Mouse (Mus musculus) forebrain, embryonic 11.5 days (tissue): ENCODE measurements around the gene Myh2. TPM values are rescaled to one million over a fixed set of nuclear protein-coding genes. Genes with fewer than 3 reads are reported as not detected.

Experiments used
- ATAC-seq: fragments of 200-750 bp; cut with Nextera tagmentation; replicated peaks from 2 replicates; pipeline ENCODE4 v1.8.0; 2017; ENCODE audit warnings: moderate TSS enrichment; ENCODE audit not compliant: low FRiP score
- DNase-seq: peaks from one replicate; pipeline ENCODE4 v3.0.0-alpha.2; 2017; ENCODE audit warnings: low spot score
- H3K27ac ChIP-seq: fragments of 300-500 bp; sonication (generic); 2 replicates; pipeline ENCODE4 v1.5.1; 2014; ENCODE audit warnings: low read depth, low read length
- H3K27me3 ChIP-seq: fragments of 300-500 bp; sonication (generic); 2 replicates; pipeline ENCODE4 v1.6.1; 2014; ENCODE audit warnings: mild to moderate bottlenecking, low read length, mixed read lengths; ENCODE audit not compliant: control insufficient read depth, insufficient read depth
- H3K36me3 ChIP-seq: fragments of 300-500 bp; sonication (generic); 2 replicates; pipeline ENCODE4 v1.6.1; 2014; ENCODE audit warnings: mild to moderate bottlenecking, low read length, moderate library complexity, mixed read lengths; ENCODE audit not compliant: control insufficient read depth, insufficient read depth
- H3K4me1 ChIP-seq: fragments of 300-500 bp; sonication (generic); replicated peaks from 2 replicates; pipeline ENCODE4 v1.6.1; 2014; ENCODE audit warnings: low read length, mixed read lengths; ENCODE audit not compliant: control insufficient read depth, insufficient read depth
- H3K4me2 ChIP-seq: fragments of 300-500 bp; sonication (generic); 2 replicates; pipeline ENCODE4 v1.6.1; 2014; ENCODE audit warnings: low read depth, mild to moderate bottlenecking, low read length, moderate library complexity, mixed read lengths; ENCODE audit not compliant: severe bottlenecking
- H3K4me3 ChIP-seq: fragments of 300-500 bp; sonication (generic); 2 replicates; pipeline ENCODE4 v1.5.1; 2014; ENCODE audit warnings: low read depth, low read length
- H3K9ac ChIP-seq: fragments of 300-500 bp; sonication (generic); 2 replicates; pipeline ENCODE4 v1.6.1; 2014; ENCODE audit warnings: low read length
- H3K9me3 ChIP-seq: fragments of 300-500 bp; sonication (generic); 2 replicates; pipeline ENCODE4 v1.6.1; 2016; ENCODE audit warnings: low read length, mixed read lengths; ENCODE audit not compliant: control insufficient read depth
- WGBS: fragments of 180-500 bp; shearing (Covaris S2); extraction: QIAGEN DNeasy Blood & Tissue Kit; methylation state at CpG from one replicate; pipeline ENCODE4 v1.1.7; 2014; 5-methylcytosine and 5-hydroxymethylcytosine counted together
- polyA plus RNA-seq: library from polyadenylated mRNA; unstranded; fragments of >200 nt; fragmentation: Nextera tagmentation; extraction: Ambion mirVana; gene quantifications from 2 replicates; pipeline ENCODE4 v1.2.1, GENCODE M21; 2014

Myh2 gene
- polyA plus RNA-seq, 1 experiment from 2014 or later = not detected

DNA sequence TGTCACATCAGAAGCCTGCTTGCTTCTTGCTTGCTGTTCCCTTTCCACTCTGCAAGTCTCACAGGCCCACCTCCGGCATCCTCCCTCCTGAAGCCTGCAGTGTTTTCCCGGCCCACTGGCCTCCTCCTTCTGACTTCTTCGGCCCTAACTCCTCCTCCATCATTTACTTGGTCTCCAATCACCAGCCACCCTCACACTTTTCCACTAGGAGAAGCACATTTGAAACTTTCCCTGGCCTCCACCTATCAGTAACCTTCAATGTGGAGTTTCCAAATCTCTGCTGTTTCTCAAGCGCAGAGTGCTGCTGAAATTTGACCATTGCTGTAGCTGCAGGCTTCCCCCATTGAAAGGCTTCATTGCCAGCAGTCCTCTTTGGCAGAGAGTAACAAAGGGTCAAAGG, 28.8 kb upstream of the Myh2 start:
- H3K27ac ChIP-seq = no peak overlapping the region
- no peaks in the 10 kb centered on the region for H3K4me1 ChIP-seq
- DNase-seq (no peak), ATAC-seq (no peak)
- 51% methylated on average over 4 of the region's 4 CpGs for WGBS
- H3K9ac ChIP-seq = no peak overlapping the region
- H3K4me3 ChIP-seq = no peak overlapping the region
- H3K9me3 ChIP-seq = no peaks in the 10 kb centered on the region
- H3K36me3 ChIP-seq = no peaks in the 10 kb centered on the region
- H3K4me2 ChIP-seq = no peak overlapping the region
- H3K27me3 ChIP-seq = no peaks in the 10 kb centered on the region

DNA sequence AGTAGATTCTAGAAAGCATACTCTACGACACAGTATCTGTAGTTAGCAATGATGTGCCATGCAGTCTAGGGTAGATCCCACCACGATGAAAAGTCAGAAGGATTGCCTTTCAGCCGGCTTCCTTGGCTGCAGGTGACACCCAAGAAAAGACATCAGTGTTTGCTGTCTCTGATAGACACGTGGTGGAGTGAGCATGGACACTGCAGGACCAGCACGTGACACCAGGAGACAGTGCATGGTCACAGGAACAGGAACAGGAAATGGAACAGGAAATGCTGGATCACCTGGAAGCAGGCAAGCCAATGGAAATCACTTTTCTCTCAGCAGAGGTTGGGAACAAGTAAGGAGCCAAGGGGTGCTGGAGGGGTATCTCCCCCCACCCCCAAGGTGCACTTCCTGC, 27.8 kb upstream of the Myh2 start:
- H3K36me3 ChIP-seq = no peaks in the 10 kb centered on the region
- H3K4me1 ChIP-seq = no peaks in the 10 kb centered on the region
- DNase-seq (no peak), ATAC-seq (no peak)
- H3K27me3 ChIP-seq = no peaks in the 10 kb centered on the region
- H3K4me3 ChIP-seq = no peak overlapping the region
- 81% methylated on average over 5 of the region's 5 CpGs for WGBS
- no peak overlapping the region for H3K9ac ChIP-seq
- no peak overlapping the region for H3K4me2 ChIP-seq
- H3K9me3 ChIP-seq = no peaks in the 10 kb centered on the region
- H3K27ac ChIP-seq = no peak overlapping the region

DNA sequence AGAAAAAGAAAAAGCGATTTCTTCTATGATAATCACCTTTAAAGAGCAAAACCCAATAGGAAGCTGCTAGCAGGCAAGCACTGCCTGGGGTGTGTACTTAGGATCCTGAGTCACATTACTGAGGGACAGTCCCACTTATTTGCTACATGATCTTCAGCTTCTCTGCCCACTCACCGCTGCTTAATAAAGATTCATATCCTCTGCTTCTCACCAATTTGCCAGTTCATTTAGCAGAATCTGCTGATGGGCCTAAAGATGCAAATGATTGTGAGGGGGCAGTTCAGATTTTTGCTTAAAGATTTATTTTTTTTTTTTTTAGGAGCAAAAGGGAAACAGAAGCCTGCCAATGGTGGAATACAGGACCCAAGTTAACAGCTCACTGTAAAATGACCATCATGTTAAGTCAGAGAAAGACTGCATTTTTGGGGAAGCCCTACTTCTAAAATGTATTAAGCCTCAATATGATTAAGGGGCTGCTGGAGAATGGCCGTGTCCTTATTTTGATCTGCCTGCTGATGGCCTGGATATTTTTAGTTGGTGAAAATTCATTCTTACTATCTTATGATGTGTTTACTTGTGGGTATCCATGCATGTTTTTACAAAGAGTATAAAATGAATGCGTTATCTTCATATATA, 26.8 kb upstream of the Myh2 start:
- ATAC-seq (no peak), DNase-seq (no peak)
- no peaks in the 10 kb centered on the region for H3K9me3 ChIP-seq
- H3K27ac ChIP-seq = no peak overlapping the region
- no peaks in the 10 kb centered on the region for H3K27me3 ChIP-seq
- no peaks in the 10 kb centered on the region for H3K4me1 ChIP-seq
- H3K9ac ChIP-seq = no peak overlapping the region
- H3K36me3 ChIP-seq = no peaks in the 10 kb centered on the region
- H3K4me2 ChIP-seq = no peak overlapping the region
- 89% methylated on average over 4 of the region's 4 CpGs for whole genome bisulfite sequencing
- H3K4me3 ChIP-seq = no peak overlapping the region

DNA sequence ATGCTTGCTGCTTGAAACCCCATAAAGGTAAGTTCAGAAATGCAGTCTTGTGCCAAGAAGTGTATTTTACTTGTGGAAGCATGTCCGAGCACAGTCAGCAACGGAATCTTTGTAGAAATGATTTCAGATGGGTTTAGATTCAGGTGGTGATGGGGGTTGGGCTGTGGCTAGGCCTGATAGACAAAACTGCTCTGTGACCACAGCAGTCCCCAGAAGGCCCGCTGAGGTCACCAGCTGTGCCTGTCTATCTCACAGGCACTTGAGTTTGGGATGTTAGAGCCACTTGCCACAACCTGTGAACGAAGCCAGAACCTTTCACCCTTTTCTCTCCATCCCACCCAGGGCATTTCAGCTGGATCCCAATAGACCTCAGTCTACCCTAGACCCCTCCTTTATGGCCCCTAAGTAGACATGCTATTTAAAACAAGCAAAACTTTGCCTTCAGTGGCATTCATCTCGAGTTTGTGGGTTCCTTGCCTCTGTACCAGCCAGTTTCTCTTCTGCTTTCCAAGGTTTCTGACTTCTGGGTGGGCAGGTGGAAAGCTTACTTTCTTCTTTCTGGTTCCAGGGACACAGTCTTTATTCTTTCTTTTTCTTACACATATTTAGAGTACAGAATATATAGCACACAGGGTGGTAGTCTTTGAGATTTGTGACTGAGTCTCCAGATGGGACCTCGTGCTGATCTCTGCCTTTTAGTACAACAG, 26.1 kb upstream of the Myh2 start:
- Histone ChIP-seq H3K27ac (no peak overlapping the region), H3K27me3 (no peaks in the 10 kb centered on the region), H3K36me3 (no peaks in the 10 kb centered on the region), H3K4me2 (no peak overlapping the region), H3K4me3 (no peak overlapping the region), H3K9me3 (no peaks in the 10 kb centered on the region), H3K9ac (no peak overlapping the region), H3K4me1 (no peaks in the 10 kb centered on the region)
- no peak for ATAC-seq
- no peak for DNase-seq
- 71% methylated on average over 6 of the region's 6 CpGs for WGBS

DNA sequence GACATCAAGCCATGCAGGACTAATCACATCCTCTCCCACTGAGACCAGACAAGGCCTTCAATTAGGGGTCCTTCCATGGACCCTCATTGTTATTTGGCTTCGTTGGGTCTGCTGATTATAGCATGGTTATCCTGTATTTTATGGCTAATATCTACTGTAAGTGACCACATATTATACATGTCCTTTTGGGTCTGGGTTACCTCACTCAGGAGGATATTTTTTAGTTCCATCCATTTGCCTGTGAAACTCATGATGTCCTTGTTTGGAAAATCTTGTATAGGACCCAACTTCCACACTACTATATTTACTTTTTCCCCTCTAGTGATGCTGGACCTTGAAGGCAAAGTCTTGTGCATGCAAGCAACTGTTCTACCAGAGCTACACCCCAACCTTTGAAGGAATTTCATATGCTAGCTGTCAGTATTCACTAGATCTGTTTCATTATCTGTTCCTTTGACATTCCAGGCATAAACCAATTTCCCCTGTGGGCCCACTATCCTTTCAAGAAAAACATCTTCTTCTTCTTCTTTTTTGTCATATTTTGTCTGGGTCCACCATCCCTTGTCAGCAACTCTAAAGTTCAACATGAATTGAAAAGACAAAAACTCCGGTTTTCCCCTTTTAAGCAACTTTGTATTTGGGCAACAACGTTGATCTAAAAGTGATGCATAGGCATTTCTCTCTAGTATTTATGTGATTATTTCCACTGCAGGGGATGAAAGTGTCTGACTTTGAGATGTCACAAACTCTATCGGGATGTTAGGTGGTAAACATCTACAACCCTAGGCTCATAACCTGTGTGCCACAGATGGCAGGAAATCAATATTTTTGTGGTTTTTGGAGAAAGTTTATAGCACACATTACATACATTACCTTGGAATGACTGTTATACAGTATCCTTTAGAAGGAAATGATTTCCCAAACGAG, 25.1 kb upstream of the Myh2 start:
- H3K36me3 ChIP-seq = no peaks in the 10 kb centered on the region
- no peaks in the 10 kb centered on the region for H3K27me3 ChIP-seq
- ATAC-seq (no peak), DNase-seq (no peak)
- H3K9me3 ChIP-seq = no peaks in the 10 kb centered on the region
- H3K4me3 ChIP-seq = no peak overlapping the region
- no peak overlapping the region for H3K9ac ChIP-seq
- H3K4me2 ChIP-seq = no peak overlapping the region
- H3K27ac ChIP-seq = no peak overlapping the region
- WGBS = 85% methylated on average over 5 of the region's 5 CpGs
- no peaks in the 10 kb centered on the region for H3K4me1 ChIP-seq

DNA sequence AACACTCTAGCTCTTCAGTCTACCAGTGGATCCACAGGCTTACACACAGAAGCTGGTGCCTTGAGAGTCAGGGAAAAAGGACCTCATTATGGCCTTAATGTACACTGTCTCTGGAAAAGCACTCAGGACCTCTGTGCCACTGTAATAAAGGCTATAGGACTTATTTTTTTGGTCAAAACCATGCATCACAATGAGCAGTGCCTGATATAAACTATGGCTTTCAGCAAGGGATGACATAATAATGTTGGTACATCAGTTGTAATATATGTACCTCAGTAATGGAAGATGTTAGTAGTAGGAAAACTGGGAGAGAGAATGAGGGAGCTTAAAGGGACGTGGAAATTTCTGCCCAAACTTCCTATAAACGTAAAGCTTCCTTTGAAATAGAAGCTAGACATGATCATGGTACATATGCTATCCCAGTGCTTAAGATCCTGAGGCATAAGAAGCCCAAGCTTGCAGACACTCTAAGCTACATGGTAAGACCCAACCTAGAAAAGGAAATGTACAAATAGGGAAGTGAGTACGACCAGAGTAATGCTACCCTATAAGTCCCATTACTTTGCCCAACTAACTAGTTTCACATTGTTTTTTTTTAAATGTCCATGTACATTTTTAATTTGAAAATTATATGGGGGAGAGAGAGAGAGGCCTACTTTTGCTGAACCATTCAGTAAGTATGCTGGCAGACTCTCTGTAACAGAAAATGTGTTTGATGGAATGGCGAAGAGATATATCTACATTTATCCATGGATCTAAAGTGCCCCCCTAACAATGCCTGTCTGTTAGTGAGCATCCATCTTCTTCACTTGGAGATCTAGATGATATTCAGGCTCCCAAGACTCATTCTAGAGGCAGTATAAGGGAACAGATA, 24.2 kb upstream of the Myh2 start:
- WGBS = 90% methylated on average over 4 of the region's 4 CpGs
- Histone ChIP-seq H3K27me3 (no peaks in the 10 kb centered on the region), H3K36me3 (no peaks in the 10 kb centered on the region), H3K9me3 (no peaks in the 10 kb centered on the region), H3K27ac (no peak overlapping the region), H3K9ac (no peak overlapping the region), H3K4me2 (no peak overlapping the region), H3K4me3 (no peak overlapping the region), H3K4me1 (no peaks in the 10 kb centered on the region)
- DNase-seq = no peak
- ATAC-seq = no peak

DNA sequence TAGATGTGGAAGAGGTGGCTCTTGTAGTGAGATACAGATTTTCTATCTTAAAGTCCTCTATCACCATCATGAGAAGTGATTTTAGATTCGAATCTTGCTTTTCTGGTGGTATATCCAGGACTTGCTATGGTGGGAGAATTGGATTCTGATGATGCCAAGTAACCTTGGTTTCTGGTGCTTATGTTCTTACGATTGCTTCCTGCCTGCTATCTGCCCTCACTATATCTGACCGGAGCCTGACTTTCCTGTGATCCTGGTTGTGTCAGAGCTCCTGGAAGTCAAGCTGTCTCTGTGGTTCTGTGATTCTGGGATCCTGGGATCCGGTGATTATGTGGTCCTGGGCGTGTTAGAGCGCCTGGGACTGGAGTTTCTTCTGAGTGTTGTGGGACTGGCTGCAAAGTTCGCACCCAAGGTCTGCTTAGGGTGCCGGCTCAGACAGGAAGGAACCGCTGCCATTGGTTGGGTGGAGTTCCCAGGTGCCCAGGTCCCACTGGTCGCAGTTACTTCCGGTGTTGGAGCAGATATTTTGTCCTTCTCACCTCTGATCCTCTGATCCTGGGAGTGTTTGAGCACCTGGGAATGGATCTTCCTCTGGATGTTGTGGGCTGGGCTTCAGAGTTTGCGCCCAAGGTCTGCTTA, 23.4 kb upstream of the Myh2 start:
- no peaks in the 10 kb centered on the region for H3K9me3 ChIP-seq
- H3K4me2 ChIP-seq = no peak overlapping the region
- H3K4me1 ChIP-seq = no peaks in the 10 kb centered on the region
- ATAC-seq (no peak), DNase-seq (no peak)
- no peaks in the 10 kb centered on the region for H3K36me3 ChIP-seq
- H3K27me3 ChIP-seq = no peaks in the 10 kb centered on the region
- no peak overlapping the region for H3K9ac ChIP-seq
- no peak overlapping the region for H3K4me3 ChIP-seq
- WGBS = 93% methylated on average over 12 of the region's 12 CpGs
- H3K27ac ChIP-seq = no peak overlapping the region
